Mouse (Mus musculus): ENCODE measurements at regions not wholly inside any gene's neighbourhood (a gene's known extent, or its start where the extent isn't known, plus 50 kb on each side); places are given as distances from the start of the nearest gene placed in this dataset.
A peak's percentile ranks its signal among the peaks of the same experiment; 100 is the strongest.

DNA sequence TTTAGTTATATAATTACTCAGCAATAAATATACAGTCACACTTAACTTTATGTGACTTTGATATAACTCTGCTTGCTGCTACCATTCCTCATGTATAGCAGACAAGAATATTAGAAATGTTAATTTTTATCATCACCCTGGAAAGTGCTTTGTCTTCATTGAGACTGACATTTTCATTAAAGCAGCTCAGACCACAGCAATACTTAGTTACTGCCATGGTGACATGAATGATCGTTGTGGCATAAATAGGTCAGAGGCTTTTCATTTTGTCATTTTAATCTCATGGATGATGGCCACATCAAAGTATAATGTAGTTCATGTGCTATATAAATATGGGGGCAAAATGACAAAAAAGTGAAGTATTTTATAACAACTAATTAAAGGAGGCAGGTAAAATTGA, 498.1 kb downstream of the Slc22a22 start:
- Histone ChIP-seq H3K4me2 (no peak overlapping the region), H3K27ac (ENCODE audit: low read depth, low read length) (no peak overlapping the region), H3K4me1 (ENCODE audit: control insufficient read depth, insufficient read depth, low read length) (peaks cover 6% of the 10 kb centered on the region), H3K27me3 (ENCODE audit: control insufficient read depth, insufficient read depth, low read length) (no peaks in the 10 kb centered on the region), H3K9me3 (ENCODE audit: control insufficient read depth, low read length) (no peaks in the 10 kb centered on the region), H3K4me3 (ENCODE audit: low read depth, low read length) (no peak overlapping the region), H3K36me3 (ENCODE audit: control insufficient read depth, insufficient read depth, low read length) (no peaks in the 10 kb centered on the region), H3K9ac (ENCODE audit: low read length) (no peak overlapping the region)
- WGBS, result 80% methylated on average over 1 of the region's 1 CpGs
- no peak for ATAC-seq (ENCODE audit: low FRiP score)
- DNase-seq (ENCODE audit: low spot score, missing footprints), result no peak

DNA sequence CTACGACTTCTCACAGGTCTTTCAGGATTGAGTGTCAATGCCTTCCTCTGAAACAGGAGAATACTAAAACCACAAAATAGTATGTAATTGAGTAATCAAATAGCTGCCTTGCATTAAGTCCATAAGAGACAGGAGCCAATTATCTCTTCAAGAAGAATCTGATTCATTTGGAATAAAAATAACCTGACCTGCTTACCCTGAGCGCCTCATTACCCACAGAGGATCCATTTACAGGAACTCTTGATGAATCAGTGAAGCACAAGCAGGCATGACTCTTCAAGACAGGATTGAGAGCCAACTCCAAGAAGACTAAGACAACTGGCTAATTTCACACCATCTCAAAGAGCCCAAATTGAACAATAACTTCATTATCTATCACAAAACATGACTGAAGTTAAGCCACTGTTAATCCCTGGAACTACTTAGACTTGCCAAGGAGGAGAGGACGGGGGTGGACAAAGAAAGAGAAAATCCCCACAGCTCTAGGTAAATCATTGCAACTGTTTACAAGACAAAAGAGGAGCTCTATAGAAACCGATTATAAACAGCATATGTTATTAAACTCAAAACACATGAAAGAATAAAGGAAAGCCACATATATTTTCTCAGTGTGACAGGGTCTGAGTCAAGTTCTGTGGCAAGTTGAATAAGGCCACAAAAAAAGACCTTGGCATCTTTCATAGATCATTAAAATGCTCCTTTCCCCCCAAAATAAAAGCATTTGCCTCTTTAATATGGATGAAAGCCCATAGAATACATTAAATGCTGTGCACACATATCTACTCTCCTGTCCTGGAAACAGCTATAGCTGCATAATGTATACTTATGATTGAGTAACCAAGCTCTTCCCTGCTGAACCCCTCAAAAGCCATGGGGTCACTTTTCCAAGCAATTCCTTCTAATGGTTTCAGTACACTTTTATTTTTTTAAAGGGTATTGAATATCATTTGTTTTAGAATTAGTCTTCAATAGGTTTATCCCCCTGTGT, 501.7 kb downstream of the Slc22a22 start:
- DNase-seq (ENCODE audit: low spot score, missing footprints), result no peak
- H3K27ac ChIP-seq (ENCODE audit: low read depth, low read length), result no peak overlapping the region
- no peaks in the 10 kb centered on the region for H3K9me3 ChIP-seq (ENCODE audit: control insufficient read depth, low read length)
- WGBS, result 20% methylated on average over 4 of the region's 4 CpGs
- no peaks in the 10 kb centered on the region for H3K27me3 ChIP-seq (ENCODE audit: control insufficient read depth, insufficient read depth, low read length)
- H3K4me2 ChIP-seq, result no peak overlapping the region
- peak; percentile 85 for ATAC-seq (ENCODE audit: low FRiP score)
- H3K4me1 ChIP-seq (ENCODE audit: control insufficient read depth, insufficient read depth, low read length), result peaks cover 6% of the 10 kb centered on the region
- H3K36me3 ChIP-seq (ENCODE audit: control insufficient read depth, insufficient read depth, low read length), result no peaks in the 10 kb centered on the region
- H3K4me3 ChIP-seq (ENCODE audit: low read depth, low read length), result no peak overlapping the region
- no peak overlapping the region for H3K9ac ChIP-seq (ENCODE audit: low read length)

DNA sequence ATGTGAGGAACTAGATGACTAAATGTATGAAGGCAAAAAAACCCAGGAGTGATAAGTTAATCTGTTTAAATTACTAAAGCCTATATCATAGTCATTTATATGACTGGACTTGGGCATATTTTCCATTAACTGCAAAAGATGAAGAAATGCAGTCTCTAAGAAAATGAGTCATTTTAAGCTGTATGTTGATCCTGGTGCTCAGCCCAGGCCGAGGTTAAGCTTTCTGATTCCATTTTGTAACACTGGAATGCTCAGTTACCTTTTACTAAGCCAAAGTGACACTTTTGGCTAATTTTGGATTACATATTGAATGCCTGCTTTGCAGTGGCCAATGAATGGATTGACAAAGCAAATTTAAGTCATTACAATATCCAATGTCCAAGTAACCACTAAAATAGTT, 507.3 kb downstream of the Slc22a22 start:
- 82% methylated on average over 1 of the region's 1 CpGs for WGBS
- ATAC-seq (ENCODE audit: low FRiP score), result no peak

DNA sequence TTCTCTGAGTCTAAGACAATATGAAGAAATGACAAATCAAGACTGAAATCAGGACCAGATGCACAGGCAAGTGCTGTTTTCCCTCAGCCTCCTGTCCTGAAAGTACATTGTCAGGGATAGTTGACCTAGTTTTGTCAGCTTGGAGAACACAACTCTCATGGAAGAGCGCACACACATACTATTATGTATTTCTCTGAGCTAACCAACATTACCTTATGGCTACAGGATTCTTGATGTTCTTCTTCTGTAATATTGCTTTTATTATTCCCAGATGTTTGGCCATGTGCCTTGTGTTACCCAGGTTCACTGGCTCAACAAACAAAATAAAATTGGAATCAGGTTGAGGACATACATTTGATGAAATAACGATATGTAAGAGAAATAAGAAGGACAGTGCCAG, 521.1 kb downstream of the Slc22a22 start:
- H3K4me1 ChIP-seq (ENCODE audit: control insufficient read depth, insufficient read depth, low read length), result no peaks in the 10 kb centered on the region
- H3K9ac ChIP-seq (ENCODE audit: low read length), result no peak overlapping the region
- H3K27me3 ChIP-seq (ENCODE audit: control insufficient read depth, insufficient read depth, low read length), result no peaks in the 10 kb centered on the region
- no peak overlapping the region for H3K4me2 ChIP-seq
- no peak overlapping the region for H3K4me3 ChIP-seq (ENCODE audit: low read depth, low read length)
- ATAC-seq (ENCODE audit: low FRiP score) (no peak), DNase-seq (ENCODE audit: low spot score, missing footprints) (no peak)
- WGBS, result 81% methylated on average over 2 of the region's 2 CpGs
- no peaks in the 10 kb centered on the region for H3K36me3 ChIP-seq (ENCODE audit: control insufficient read depth, insufficient read depth, low read length)
- H3K9me3 ChIP-seq (ENCODE audit: control insufficient read depth, low read length), result no peaks in the 10 kb centered on the region; the same call in 1 of the 2 replicates
- H3K27ac ChIP-seq (ENCODE audit: low read depth, low read length), result no peak overlapping the region

More for the DNA sequence above, 507.3 kb downstream of the Slc22a22 start:
- H3K4me1 ChIP-seq (ENCODE audit: control insufficient read depth, insufficient read depth, low read length), result no peaks in the 10 kb centered on the region
- H3K4me3 ChIP-seq (ENCODE audit: low read depth, low read length), result no peak overlapping the region
- no peaks in the 10 kb centered on the region for H3K27me3 ChIP-seq (ENCODE audit: control insufficient read depth, insufficient read depth, low read length)
- no peak overlapping the region for H3K27ac ChIP-seq (ENCODE audit: low read depth, low read length)
- no peaks in the 10 kb centered on the region for H3K9me3 ChIP-seq (ENCODE audit: control insufficient read depth, low read length)
- no peak overlapping the region for H3K9ac ChIP-seq (ENCODE audit: low read length)
- DNase-seq (ENCODE audit: low spot score, missing footprints), result no peak
- H3K4me2 ChIP-seq, result no peak overlapping the region
- no peaks in the 10 kb centered on the region for H3K36me3 ChIP-seq (ENCODE audit: control insufficient read depth, insufficient read depth, low read length)

DNA sequence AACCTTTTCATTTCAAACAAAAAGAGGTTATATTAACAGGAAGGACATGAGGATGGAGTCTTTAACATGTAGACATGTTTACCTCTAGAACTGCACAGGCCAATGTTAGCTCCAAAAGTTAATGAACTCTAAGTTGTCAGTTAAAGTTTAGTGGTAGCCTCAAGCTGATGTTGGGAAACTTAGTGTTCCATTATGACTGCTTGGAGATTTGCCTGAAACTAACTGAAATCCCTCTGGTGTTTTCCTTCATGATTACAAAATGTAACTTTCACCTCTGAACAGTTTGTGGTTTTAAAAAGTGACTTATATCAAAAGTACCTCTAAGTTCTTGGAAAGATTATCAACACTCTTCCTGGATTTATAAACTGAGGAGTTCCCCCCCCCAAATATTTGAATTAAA, 525.2 kb downstream of the Slc22a22 start:
- no peak overlapping the region for H3K9ac ChIP-seq (ENCODE audit: low read length)
- no peaks in the 10 kb centered on the region; the same call in 1 of the 2 replicates for H3K9me3 ChIP-seq (ENCODE audit: control insufficient read depth, low read length)
- H3K27me3 ChIP-seq (ENCODE audit: control insufficient read depth, insufficient read depth, low read length), result no peaks in the 10 kb centered on the region
- H3K36me3 ChIP-seq (ENCODE audit: control insufficient read depth, insufficient read depth, low read length), result no peaks in the 10 kb centered on the region
- no peak overlapping the region for H3K4me3 ChIP-seq (ENCODE audit: low read depth, low read length)
- no peak overlapping the region for H3K4me2 ChIP-seq
- H3K27ac ChIP-seq (ENCODE audit: low read depth, low read length), result no peak overlapping the region
- no peak for DNase-seq (ENCODE audit: low spot score, missing footprints)
- no peaks in the 10 kb centered on the region for H3K4me1 ChIP-seq (ENCODE audit: control insufficient read depth, insufficient read depth, low read length)
- no peak for ATAC-seq (ENCODE audit: low FRiP score)

DNA sequence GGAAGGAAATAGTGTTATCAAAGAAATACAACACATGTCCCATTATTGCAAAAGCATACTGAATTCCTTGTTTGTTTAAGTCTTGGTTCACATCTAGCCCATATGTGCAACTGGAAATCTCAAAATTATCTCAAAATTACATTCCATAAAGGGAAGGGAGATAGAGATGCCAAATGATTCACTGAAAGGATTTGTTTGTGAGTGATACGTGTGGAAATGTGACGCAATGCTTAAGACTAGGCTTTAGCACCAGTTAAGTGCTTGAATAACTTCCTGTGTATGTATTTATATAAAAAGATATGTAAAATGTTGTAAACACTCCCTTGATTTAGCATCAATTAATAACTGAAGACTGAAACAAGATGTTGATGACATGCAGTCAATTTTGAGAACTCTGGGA, 526.6 kb downstream of the Slc22a22 start:
- Histone ChIP-seq H3K27me3 (ENCODE audit: control insufficient read depth, insufficient read depth, low read length) (no peaks in the 10 kb centered on the region), H3K4me1 (ENCODE audit: control insufficient read depth, insufficient read depth, low read length) (no peaks in the 10 kb centered on the region)
- 93% methylated on average over 2 of the region's 2 CpGs for WGBS

DNA sequence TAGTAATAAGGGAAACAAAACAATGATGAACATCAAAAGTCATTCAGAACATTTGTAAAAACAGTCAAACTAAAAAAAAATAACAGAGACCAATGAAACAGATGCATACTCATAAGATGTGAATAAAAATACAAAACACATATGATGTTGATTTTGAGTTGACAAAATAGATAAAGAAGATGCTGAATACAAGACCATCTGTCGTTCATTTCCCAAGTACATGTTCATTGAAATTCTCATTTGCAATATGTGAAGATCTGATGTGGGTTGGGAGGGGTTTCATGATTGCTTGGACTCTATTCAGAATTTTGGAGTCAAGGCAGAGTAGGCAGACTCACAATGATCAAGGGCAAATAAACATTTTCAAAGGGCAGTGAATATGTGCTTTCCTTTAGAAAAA, 536.5 kb downstream of the Slc22a22 start:
- Histone ChIP-seq H3K27ac (ENCODE audit: low read depth, low read length) (no peak overlapping the region), H3K36me3 (ENCODE audit: control insufficient read depth, insufficient read depth, low read length) (no peaks in the 10 kb centered on the region), H3K9me3 (ENCODE audit: control insufficient read depth, low read length) (no peaks in the 10 kb centered on the region), H3K4me1 (ENCODE audit: control insufficient read depth, insufficient read depth, low read length) (no peaks in the 10 kb centered on the region), H3K4me3 (ENCODE audit: low read depth, low read length) (no peak overlapping the region), H3K27me3 (ENCODE audit: control insufficient read depth, insufficient read depth, low read length) (no peaks in the 10 kb centered on the region), H3K9ac (ENCODE audit: low read length) (no peak overlapping the region), H3K4me2 (no peak overlapping the region)
- DNase-seq (ENCODE audit: low spot score, missing footprints) (no peak), ATAC-seq (ENCODE audit: low FRiP score) (no peak)
- 96% methylated on average over 1 of the region's 1 CpGs for WGBS

More for the DNA sequence above, 526.6 kb downstream of the Slc22a22 start:
- no peak overlapping the region for H3K27ac ChIP-seq (ENCODE audit: low read depth, low read length)
- no peaks in the 10 kb centered on the region; the same call in 1 of the 2 replicates for H3K9me3 ChIP-seq (ENCODE audit: control insufficient read depth, low read length)
- DNase-seq (ENCODE audit: low spot score, missing footprints) (no peak), ATAC-seq (ENCODE audit: low FRiP score) (no peak)
- no peak overlapping the region for H3K4me3 ChIP-seq (ENCODE audit: low read depth, low read length)
- no peak overlapping the region for H3K4me2 ChIP-seq
- H3K9ac ChIP-seq (ENCODE audit: low read length), result no peak overlapping the region
- H3K36me3 ChIP-seq (ENCODE audit: control insufficient read depth, insufficient read depth, low read length), result no peaks in the 10 kb centered on the region

DNA sequence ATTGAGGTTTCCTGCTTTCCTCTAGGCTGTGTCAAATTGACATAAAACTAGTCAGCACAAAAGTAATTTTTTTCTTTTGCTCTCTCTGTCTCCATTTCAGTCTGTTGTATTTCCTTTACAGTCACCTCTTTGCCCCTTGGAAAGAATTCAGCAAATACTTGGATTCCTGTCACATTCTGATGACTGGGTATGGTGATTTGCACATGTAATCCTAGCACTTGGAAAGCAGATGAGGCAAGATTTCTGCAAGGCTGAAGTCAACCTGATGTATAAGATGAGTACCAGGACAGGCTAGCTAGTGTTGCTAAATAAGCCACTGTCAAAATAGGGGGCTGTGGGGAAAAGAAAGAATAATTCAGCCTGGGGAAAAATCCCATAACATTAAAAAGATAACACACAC, 580.9 kb downstream of the Slc22a22 start:
- Histone ChIP-seq H3K27me3 (ENCODE audit: control insufficient read depth, insufficient read depth, low read length) (no peaks in the 10 kb centered on the region), H3K4me2 (no peak overlapping the region), H3K4me3 (ENCODE audit: low read depth, low read length) (no peak overlapping the region), H3K9me3 (ENCODE audit: control insufficient read depth, low read length) (no peaks in the 10 kb centered on the region), H3K27ac (ENCODE audit: low read depth, low read length) (no peak overlapping the region), H3K36me3 (ENCODE audit: control insufficient read depth, insufficient read depth, low read length) (no peaks in the 10 kb centered on the region), H3K4me1 (ENCODE audit: control insufficient read depth, insufficient read depth, low read length) (no peaks in the 10 kb centered on the region), H3K9ac (ENCODE audit: low read length) (no peak overlapping the region)
- DNase-seq (ENCODE audit: low spot score, missing footprints), result no peak
- ATAC-seq (ENCODE audit: low FRiP score), result no peak

DNA sequence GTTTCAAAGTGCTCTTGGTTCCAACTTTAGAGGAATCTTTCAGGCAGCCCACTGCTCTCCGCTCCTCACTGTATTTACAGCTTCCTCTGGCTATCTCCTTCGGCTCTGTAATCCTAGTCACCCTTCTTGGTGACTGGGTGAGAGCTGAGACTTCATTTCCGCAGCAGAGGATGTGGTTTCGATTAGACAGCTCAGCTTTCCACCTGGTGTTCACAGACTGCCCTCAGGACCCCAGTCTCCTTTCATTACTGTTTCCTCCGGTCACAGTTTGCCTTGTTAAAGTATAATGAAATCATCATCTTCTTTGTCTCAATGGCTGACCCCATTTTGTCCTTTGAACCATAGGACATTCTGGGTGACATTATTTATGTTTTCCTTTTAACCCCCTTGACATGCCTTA, 595.9 kb downstream of the Slc22a22 start:
- H3K4me2 ChIP-seq, result no peak overlapping the region
- 72% methylated on average over 5 of the region's 5 CpGs for WGBS
- ATAC-seq (ENCODE audit: low FRiP score), result no peak
- no peak overlapping the region for H3K9ac ChIP-seq (ENCODE audit: low read length)
- H3K36me3 ChIP-seq (ENCODE audit: control insufficient read depth, insufficient read depth, low read length), result no peaks in the 10 kb centered on the region
- H3K27ac ChIP-seq (ENCODE audit: low read depth, low read length), result no peak overlapping the region
- DNase-seq (ENCODE audit: low spot score, missing footprints), result no peak
- no peaks in the 10 kb centered on the region for H3K27me3 ChIP-seq (ENCODE audit: control insufficient read depth, insufficient read depth, low read length)
- no peaks in the 10 kb centered on the region for H3K4me1 ChIP-seq (ENCODE audit: control insufficient read depth, insufficient read depth, low read length)
- no peaks in the 10 kb centered on the region for H3K9me3 ChIP-seq (ENCODE audit: control insufficient read depth, low read length)
- H3K4me3 ChIP-seq (ENCODE audit: low read depth, low read length), result no peak overlapping the region
